Mouse (Mus musculus): ENCODE data around the gene Agbl1. TPM values are rescaled to one million over a fixed set of nuclear protein-coding genes. Genes with fewer than 3 reads are reported as not detected.

Gene Agbl1
- polyA plus RNA-seq (2017; shearing (Covaris generic)), result under 1 TPM in 1 of 2 experiments, not detected in 1; 0.09 TPM

DNA sequence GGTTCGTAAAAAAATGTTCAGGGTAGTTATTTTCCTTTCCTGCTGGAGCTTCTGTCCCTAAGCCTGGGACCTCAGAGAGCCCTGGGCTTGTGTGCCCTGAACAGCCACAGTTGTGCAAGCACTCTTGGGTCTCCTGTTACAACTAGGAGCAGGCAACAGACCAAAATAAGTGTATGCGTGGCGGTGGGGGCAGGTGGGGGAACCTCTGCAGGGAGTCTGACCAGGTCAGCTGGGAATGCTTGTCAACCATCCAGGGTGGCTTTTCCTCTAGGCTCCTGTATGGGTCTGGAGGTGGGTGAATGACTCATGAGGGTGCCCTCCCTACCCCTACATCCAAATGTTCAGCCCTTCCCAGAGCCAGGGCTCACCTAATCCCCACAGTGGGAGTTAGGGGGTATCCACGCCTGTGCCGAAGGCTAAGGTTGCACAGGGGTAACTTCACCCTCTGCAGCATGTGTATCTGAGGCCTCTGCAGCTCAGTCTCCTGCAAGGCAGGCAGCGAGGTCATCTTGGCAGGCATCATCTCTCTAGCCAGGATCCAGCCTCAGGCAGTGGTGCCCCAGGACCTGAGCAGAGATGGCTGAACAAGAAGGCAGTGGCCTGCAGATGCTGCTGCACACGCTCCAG is at the start of gene Agbl1:
Gene Agbl1, plus strand, starts transcription at position 577 of the 627 bp plus-strand sequence.

Data from activated CD4-positive, CD25-positive, alpha-beta regulatory T cell (primary cell).